Mouse (Mus musculus) cerebellum, adult 2 months (tissue): ENCODE results near the gene Cpeb3. TPM values are rescaled to one million over a fixed set of nuclear protein-coding genes. Genes with fewer than 3 reads are reported as not detected.

Experiments
- DNase-seq, 2 experiments: peaks; one replicate each; pipeline ENCODE4 v3.0.0; 2021
- H3K27ac ChIP-seq: fragments of 200-500 bp; 2 replicates; pipeline ENCODE4 v1.5.1; 2012; ENCODE audit warnings: low read length, control low read depth, inconsistent platforms; ENCODE audit not compliant: insufficient read depth
- H3K27me3 ChIP-seq: fragments of 200-500 bp; 2 replicates; pipeline ENCODE4 v1.6.1; 2012; ENCODE audit warnings: inconsistent platforms, mild to moderate bottlenecking, low read length, moderate library complexity; ENCODE audit not compliant: control insufficient read depth, insufficient read depth
- H3K4me1 ChIP-seq: fragments of 200-500 bp; 2 replicates; pipeline ENCODE4 v1.6.1; 2011; ENCODE audit warnings: low read length; ENCODE audit not compliant: control insufficient read depth, insufficient read depth
- H3K4me3 ChIP-seq: fragments of 200-500 bp; replicated peaks from 2 replicates; pipeline ENCODE3; 2011; ENCODE audit warnings: mild to moderate bottlenecking, low read depth, low read length, control low read depth; ENCODE audit not compliant: insufficient read depth
- CTCF ChIP-seq: fragments of 200-500 bp; IDR thresholded peaks from 2 replicates; pipeline ENCODE4 v1.5.1; 2011; ENCODE audit warnings: low read depth, mild to moderate bottlenecking, control low read depth, low read length, moderate library complexity, borderline replicate concordance; ENCODE audit not compliant: insufficient read depth
- POLR2A ChIP-seq: fragments of 200-500 bp; IDR thresholded peaks from 2 replicates; pipeline ENCODE4 v1.6.1; 2011; ENCODE audit warnings: low read length, control low read depth, borderline replicate concordance; ENCODE audit not compliant: insufficient read depth
- WGBS: fragments of 180-500 bp; shearing (Covaris S2); methylation state at CpG from one replicate; pipeline ENCODE4 v1.1.7; 2018; 5-methylcytosine and 5-hydroxymethylcytosine counted together
- polyA plus RNA-seq: library from polyadenylated mRNA; depleted of rRNA; stranded (reverse); fragments of >200 nt; gene quantifications from 2 replicates; pipeline ENCODE4 v1.2.3, GENCODE M21; 2012

Cpeb3 gene
- polyA plus RNA-seq, 1 experiment: 41.5 TPM

DNA sequence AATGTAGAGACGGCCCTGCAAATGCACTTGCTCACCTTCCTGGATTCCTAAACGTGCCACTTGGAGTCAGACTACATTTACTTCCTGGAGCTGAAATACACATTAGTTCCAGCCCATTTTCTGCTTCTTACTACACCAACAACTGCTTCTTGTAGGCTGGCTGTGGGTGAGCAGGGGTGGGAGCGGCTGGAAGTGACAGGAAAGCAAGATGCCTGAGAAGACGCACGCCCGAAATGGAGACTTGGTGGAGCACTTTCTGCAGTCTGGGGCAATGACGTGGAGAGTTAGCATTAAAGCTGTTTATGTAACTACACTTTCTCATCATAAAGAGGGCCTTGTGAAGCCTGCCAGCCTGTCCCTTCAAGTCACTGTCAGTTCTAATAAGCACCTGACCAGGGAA lies 132.7 kb downstream of the Cpeb3 start:
- H3K4me3 ChIP-seq: no peak overlapping the region
- peak overlapping the region; percentile 86 for H3K27ac ChIP-seq
- TF ChIP-seq POLR2A (no peak), CTCF (no peak)
- no peaks in the 10 kb centered on the region for H3K27me3 ChIP-seq
- peaks cover 31% of the 10 kb centered on the region for H3K4me1 ChIP-seq
- WGBS: 64% methylated on average over 7 of the region's 7 CpGs
- no peak for DNase-seq

- H3K27me3 ChIP-seq: no peaks in the 10 kb centered on the region
- WGBS: 57% methylated on average over 5 of the region's 5 CpGs
- TF ChIP-seq POLR2A (no peak), CTCF (no peak)
- H3K4me3 ChIP-seq: no peak overlapping the region
- no peak overlapping the region for H3K27ac ChIP-seq
- H3K4me1 ChIP-seq: peaks cover 28% of the 10 kb centered on the region
- no peak for DNase-seq
Measured at GRCm38 (mm10) chr19:37074726-37075125, 133.7 kb downstream of the Cpeb3 start.

- WGBS: 95% methylated on average over 3 of the region's 3 CpGs
- Histone ChIP-seq H3K4me1 (peaks cover 26% of the 10 kb centered on the region), H3K27me3 (no peaks in the 10 kb centered on the region), H3K4me3 (no peak overlapping the region), H3K27ac (peak overlapping the region; percentile 24; the same call in 1 of the 2 replicates)
- TF ChIP-seq POLR2A (no peak), CTCF (no peak)
- no peak for DNase-seq
Measured at GRCm38 (mm10) chr19:37074276-37074675, 134.1 kb downstream of the Cpeb3 start.

- Histone ChIP-seq H3K4me3 (no peak overlapping the region), H3K4me1 (peaks cover 13% of the 10 kb centered on the region), H3K27me3 (no peaks in the 10 kb centered on the region), H3K27ac (no peak overlapping the region)
- WGBS: 50% methylated on average over 5 of the region's 5 CpGs
- TF ChIP-seq CTCF: no peak
- TF ChIP-seq POLR2A: no peak
- DNase-seq: no peak
Measured at GRCm38 (mm10) chr19:37072871-37073629, 135.4 kb downstream of the Cpeb3 start.

- no peak overlapping the region for H3K27ac ChIP-seq
- no peak for DNase-seq
- no peak overlapping the region for H3K4me3 ChIP-seq
- H3K27me3 ChIP-seq: no peaks in the 10 kb centered on the region
- H3K4me1 ChIP-seq: no peaks in the 10 kb centered on the region; the same call in 1 of the 2 replicates
- WGBS: 91% methylated on average over 4 of the region's 4 CpGs
- TF ChIP-seq CTCF (no peak), POLR2A (no peak)
Measured at GRCm38 (mm10) chr19:37069243-37069642, 139.2 kb downstream of the Cpeb3 start.

DNA sequence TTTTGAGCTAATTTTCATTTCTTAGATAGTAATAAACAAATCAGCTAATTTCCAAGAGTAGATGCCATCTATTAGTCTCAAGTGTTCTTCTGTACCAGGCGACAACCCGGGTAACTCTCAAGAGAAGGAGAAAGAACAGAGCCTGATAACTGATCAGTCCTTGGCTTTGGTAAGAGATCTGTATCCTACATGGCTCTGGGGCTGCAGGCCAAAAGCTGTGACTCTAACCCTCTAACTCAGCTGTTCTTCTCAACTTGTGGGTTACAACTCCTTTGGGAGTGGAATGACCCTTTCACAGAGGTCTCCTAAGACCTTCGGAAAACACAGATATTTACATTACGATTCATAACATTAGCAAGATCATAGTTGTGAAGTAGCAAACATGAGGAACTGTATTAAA lies 148.3 kb downstream of the Cpeb3 start:
- Histone ChIP-seq H3K4me3 (no peak overlapping the region), H3K4me1 (peaks cover 3% of the 10 kb centered on the region), H3K27me3 (no peaks in the 10 kb centered on the region), H3K27ac (no peak overlapping the region)
- WGBS: 83% methylated on average over 4 of the region's 4 CpGs
- DNase-seq: no peak
- TF ChIP-seq POLR2A: no peak

DNA sequence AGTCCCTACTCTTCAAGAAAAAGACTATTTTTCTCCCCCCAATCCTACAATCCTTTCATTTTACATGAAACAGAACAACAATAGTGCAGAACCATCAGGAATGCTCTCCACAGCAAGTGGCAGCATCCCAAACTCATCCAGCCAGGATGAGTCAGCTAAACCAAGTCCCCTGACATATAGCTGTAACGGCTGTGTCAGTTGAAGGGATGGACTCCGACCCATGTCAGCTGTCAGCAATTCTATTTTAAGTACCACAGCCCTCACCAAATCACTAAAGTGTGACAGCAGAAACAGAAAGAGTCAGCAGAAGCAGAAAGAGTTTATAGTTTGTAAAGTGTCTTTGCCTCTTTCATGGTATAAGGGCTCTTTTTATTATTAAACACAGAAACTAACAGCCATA lies 148.8 kb downstream of the Cpeb3 start:
- peak overlapping the region; percentile 77; the same call in 1 of the 2 replicates for H3K27ac ChIP-seq
- H3K27me3 ChIP-seq: no peaks in the 10 kb centered on the region
- peak; percentile 58 to 79 for DNase-seq
- H3K4me3 ChIP-seq: no peak overlapping the region
- TF ChIP-seq POLR2A: no peak
- TF ChIP-seq CTCF: no peak
- WGBS: 2% methylated on average over 2 of the region's 2 CpGs
- H3K4me1 ChIP-seq: peaks cover 3% of the 10 kb centered on the region

DNA sequence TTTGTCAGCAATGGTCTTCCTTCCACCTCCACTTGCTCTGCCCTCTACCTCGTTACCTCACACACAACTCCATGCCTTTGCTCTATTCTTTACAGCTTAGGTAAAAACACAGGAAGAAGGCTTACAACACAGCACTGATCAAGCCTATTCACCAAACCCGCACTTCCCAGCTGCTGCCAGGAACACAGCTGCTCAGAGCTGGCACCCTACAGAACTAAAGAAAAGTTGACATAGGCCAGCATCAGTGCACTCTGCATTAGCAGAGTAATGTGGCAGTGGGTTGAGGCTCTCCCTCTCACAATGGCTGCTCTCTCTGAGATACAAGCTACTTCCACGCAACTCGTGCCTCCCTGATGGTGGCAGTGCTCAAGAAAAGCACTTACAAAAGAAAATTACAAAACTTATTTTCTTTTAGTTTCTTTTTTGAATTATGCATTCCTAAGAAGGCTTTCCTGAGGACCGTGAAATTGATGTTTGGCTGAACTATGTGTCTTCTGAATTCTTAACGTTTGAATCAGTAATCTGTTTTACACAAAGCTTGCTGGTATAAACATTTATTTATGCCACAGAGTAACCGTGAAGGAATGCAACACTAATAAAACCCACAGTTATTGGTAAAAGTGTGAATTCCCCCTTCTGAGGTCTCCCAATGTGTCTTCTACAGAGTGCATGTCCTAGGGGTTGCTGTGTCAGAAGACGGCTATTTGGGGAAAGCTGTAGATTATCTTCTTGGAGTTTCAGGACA lies 151.1 kb downstream of the Cpeb3 start:
- no peak for TF ChIP-seq POLR2A
- no peak for TF ChIP-seq CTCF
- DNase-seq: no peak
- WGBS: 66% methylated on average over 8 of the region's 8 CpGs
- Histone ChIP-seq H3K4me3 (no peak overlapping the region), H3K27me3 (no peaks in the 10 kb centered on the region), H3K4me1 (peaks cover 3% of the 10 kb centered on the region), H3K27ac (no peak overlapping the region)
